ENCODE assay signal across 25 mouse cellular contexts in the genomic region with DNA sequence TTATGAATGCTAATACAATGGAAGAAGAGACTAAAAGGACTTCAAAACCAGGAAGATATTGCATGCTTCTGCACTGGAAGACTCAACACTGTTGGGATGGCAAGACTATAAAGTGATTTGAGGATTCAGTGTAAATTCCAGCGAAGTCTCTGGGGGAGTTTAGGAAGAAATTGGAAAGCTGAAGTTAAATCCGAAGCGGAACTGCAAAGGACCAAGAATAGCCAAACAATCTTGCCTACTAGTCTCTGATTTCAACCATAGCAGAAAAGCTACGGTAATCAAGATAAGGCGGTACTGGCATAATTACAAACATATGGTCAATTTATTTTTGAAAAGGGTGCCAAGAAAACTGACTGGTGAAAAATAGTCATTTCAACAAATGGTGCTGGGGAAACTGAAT.
DNase-seq lines count a peak whose midpoint lies in the region; ATAC-seq and TF ChIP-seq lines count a peak whose summit lies in the region.
"Had no signal": no experiment of that assay in that cellular context is flagged by ENCODE, and none has a peak within 500 bp of the region (broad histone marks: within the 10 kb centered on the region; RNA-seq: fewer than 3 reads in every experiment).

No protein-coding gene starts in this region.

- no peaks in the 10 kb centered on the region for H3K36me3 ChIP-seq in forebrain, postnatal 0 days (ENCODE audit: insufficient read depth)
- no peaks in the 10 kb centered on the region for H3K36me3 ChIP-seq in forebrain, embryonic 10.5 days (replicated peaks)
- H3K36me3 ChIP-seq: embryonic facial prominence, embryonic 15.5 days; forebrain, embryonic 12.5 days; G1E; hindbrain, embryonic 12.5 days; intestine, embryonic 15.5 days had no signal

- no peak for ATAC-seq in forebrain, postnatal 0 days
- ATAC-seq: hindbrain, embryonic 16.5 days; intestine, embryonic 15.5 days had no signal

- no peak overlapping the region for H3K27ac ChIP-seq in forebrain, postnatal 0 days (ENCODE audit: low read depth, low read length)
- no peak overlapping the region for H3K27ac ChIP-seq in forebrain, embryonic 10.5 days
- H3K27ac ChIP-seq: embryonic facial prominence, embryonic 15.5 days; forebrain, embryonic 12.5 days; gastrocnemius, adult 2 months; hindbrain, embryonic 12.5 days; intestine, embryonic 15.5 days had no signal

- H3K4me2 ChIP-seq in forebrain, postnatal 0 days (ENCODE audit: low read depth): no peak overlapping the region
- H3K4me2 ChIP-seq: embryonic facial prominence, embryonic 15.5 days; forebrain, embryonic 12.5 days; heart, embryonic 11.5 days; hindbrain, embryonic 12.5 days; intestine, embryonic 15.5 days had no signal

- peak; percentile 29 for DNase-seq in cerebellum, adult 9-10 months
- DNase-seq in cerebellum, adult 9-11 months: no peak
- DNase-seq in forebrain, postnatal 0 days: peak; percentile 26
- DNase-seq in forebrain, embryonic 10.5 days (ENCODE audit: extremely low spot score, low spot score): no peak
- peak; percentile 61 for DNase-seq in brain, adult 2 months (ENCODE audit: low read depth, low spot score)
- DNase-seq in telencephalon, adult 2 months (ENCODE audit: low read depth, low spot score): peak; percentile 54
- DNase-seq in urinary bladder, postnatal 25 days (ENCODE audit: low spot score): no peak
- DNase-seq: adrenal gland, adult 2 months; adrenal gland, postnatal 14 days; B cell, adult 2 months; cerebellum, adult 11 months; cerebellum, adult 8-10 months; gastrocnemius, adult 2 months; gastrocnemius, postnatal 14 days; heart, adult 11 months; kidney, adult 11 months; kidney, adult 8-10 months had no signal

- TF ChIP-seq CTCF in forebrain, postnatal 0 days (IDR thresholded peaks at IDR 0.05; ENCODE audit: low read depth): no peak

- H3K4me1 ChIP-seq in forebrain, postnatal 0 days (ENCODE audit: insufficient read depth): no peaks in the 10 kb centered on the region
- H3K4me1 ChIP-seq in forebrain, embryonic 10.5 days: no peaks in the 10 kb centered on the region
- H3K4me1 ChIP-seq: embryonic facial prominence, embryonic 15.5 days; forebrain, embryonic 12.5 days; hindbrain, embryonic 12.5 days; intestine, embryonic 15.5 days had no signal

- no peaks in the 10 kb centered on the region for H3K27me3 ChIP-seq in forebrain, postnatal 0 days (ENCODE audit: insufficient read depth, low read length)
- H3K27me3 ChIP-seq in forebrain, embryonic 10.5 days (ENCODE audit: poor library complexity, severe bottlenecking): no peaks in the 10 kb centered on the region
- H3K27me3 ChIP-seq: CH12.LX; embryonic facial prominence, embryonic 15.5 days; forebrain, embryonic 12.5 days; hindbrain, embryonic 12.5 days; intestine, embryonic 15.5 days had no signal

- H3K9me3 ChIP-seq in forebrain, postnatal 0 days (ENCODE audit: low read length): no peaks in the 10 kb centered on the region
- no peaks in the 10 kb centered on the region for H3K9me3 ChIP-seq in forebrain, embryonic 10.5 days
- H3K9me3 ChIP-seq: embryonic facial prominence, embryonic 15.5 days; forebrain, embryonic 12.5 days; hindbrain, embryonic 12.5 days; intestine, embryonic 15.5 days had no signal

- no peak overlapping the region for H3K4me3 ChIP-seq in forebrain, postnatal 0 days (ENCODE audit: low read depth, low read length)
- no peak overlapping the region for H3K4me3 ChIP-seq in forebrain, embryonic 10.5 days
- H3K4me3 ChIP-seq: embryonic facial prominence, embryonic 15.5 days; forebrain, embryonic 12.5 days; gastrocnemius, adult 2 months; hindbrain, embryonic 12.5 days; intestine, embryonic 15.5 days had no signal

- H3K9ac ChIP-seq in forebrain, postnatal 0 days: no peak overlapping the region
- H3K9ac ChIP-seq: embryonic facial prominence, embryonic 15.5 days; forebrain, embryonic 12.5 days; hindbrain, embryonic 12.5 days; intestine, embryonic 15.5 days had no signal

- WGBS in forebrain, postnatal 0 days: 53% methylated on average over 5 of the region's 5 CpGs
- 82% methylated on average over 5 of the region's 5 CpGs for WGBS in forebrain, embryonic 10.5 days

Comparison
In these comparisons a context has a peak if more than half of its experiments do, and no peak if none do; other contexts are left out.
1. DNase-seq: peak in cerebellum, adult 9-10 months (single experiment), forebrain, postnatal 0 days (single experiment), brain, adult 2 months (single experiment) and telencephalon, adult 2 months (single experiment); none in cerebellum, adult 9-11 months (single experiment), forebrain, embryonic 10.5 days (single experiment) and urinary bladder, postnatal 25 days (single experiment).